Comparison of ENCODE assay signal across 9 mouse cellular contexts in the genomic region with DNA sequence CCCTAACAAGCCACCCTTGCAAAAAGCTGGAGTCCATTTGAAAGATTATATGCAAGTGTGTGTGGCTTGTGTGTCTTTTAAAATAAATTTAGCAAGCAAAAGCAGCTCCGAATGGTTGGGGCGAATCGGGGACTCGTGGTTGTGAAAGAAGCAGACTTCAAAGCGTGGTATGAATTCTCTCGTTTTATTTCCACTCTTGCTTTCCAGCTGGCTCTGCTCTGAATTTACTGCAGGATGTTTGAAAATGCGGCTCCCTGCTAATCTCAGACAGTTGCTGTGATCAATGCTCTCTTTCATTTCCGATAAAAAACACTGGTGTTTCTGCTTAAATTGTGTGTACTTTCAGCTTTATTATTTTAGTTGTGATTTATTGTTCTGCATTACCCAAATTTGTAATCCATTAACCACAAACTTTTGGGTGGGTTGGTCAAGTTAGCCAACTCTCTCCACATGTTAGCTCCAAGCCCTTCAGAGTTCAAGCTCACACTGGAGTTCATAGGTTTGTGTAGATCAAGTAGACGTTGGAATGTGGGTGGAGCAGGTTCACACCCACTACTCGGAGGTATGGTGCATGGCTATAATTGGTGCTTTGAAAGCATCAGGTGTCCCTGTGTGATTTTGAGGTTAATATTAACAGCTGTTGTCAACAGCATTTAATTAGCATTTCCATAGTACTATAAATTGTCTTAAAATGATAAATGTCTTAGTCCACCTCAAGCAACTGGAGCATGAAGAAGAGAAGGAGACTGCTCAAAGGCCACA.
DNase-seq lines count a peak whose midpoint lies in the region; ATAC-seq lines count a peak whose summit lies in the region.
"Had no signal": no experiment of that assay in that cellular context is flagged by ENCODE, and none has a peak within 500 bp of the region (broad histone marks: within the 10 kb centered on the region; RNA-seq: fewer than 3 reads in every experiment).

No protein-coding gene starts in this region.

- H3K9ac ChIP-seq in stomach, embryonic 14.5 days (replicated peaks; ENCODE audit: low read depth, low read length): no peak overlapping the region
- H3K9ac ChIP-seq: liver, embryonic 14.5 days had no signal

- H3K9me3 ChIP-seq in stomach, embryonic 14.5 days (ENCODE audit: control insufficient read depth, low read depth, low read length): no peaks in the 10 kb centered on the region

- no peaks in the 10 kb centered on the region for H3K27me3 ChIP-seq in stomach, embryonic 14.5 days (ENCODE audit: control insufficient read depth, insufficient read depth, low read length)

- DNase-seq in left cerebral cortex, adult 18-20 months (ENCODE audit: low spot score in 2 of 2): peak; percentile 5 to 39
- DNase-seq in left cerebral cortex, postnatal 4 days: no peak
- peak; percentile 44 to 52 for DNase-seq in frontal cortex, postnatal 10 days (ENCODE audit: low spot score in 2 of 2)
- peak; percentile 40 to 45 for DNase-seq in left cerebral cortex, postnatal 36 days (ENCODE audit: low spot score in 2 of 2)
- no peak for DNase-seq in urinary bladder, postnatal 25 days (ENCODE audit: low spot score)
- DNase-seq in ovary, postnatal 36 days (ENCODE audit: low spot score): no peak
- DNase-seq in heart, adult 9 months (ENCODE audit: low spot score in 2 of 2): no peak

- intact Hi-C loops in left cerebral cortex, postnatal 4 days (cut with DNase I): no loop called here
- intact Hi-C loops in left cerebral cortex, postnatal 36 days (cut with DNase I): no loop called here

- WGBS in stomach, embryonic 14.5 days: 23% methylated on average over 10 of the region's 10 CpGs

- H3K36me3 ChIP-seq in stomach, embryonic 14.5 days (ENCODE audit: control insufficient read depth, insufficient read depth, low read length): no peaks in the 10 kb centered on the region

- H3K4me3 ChIP-seq in stomach, embryonic 14.5 days (ENCODE audit: low read depth, low read length): no peak overlapping the region

- H3K4me1 ChIP-seq in stomach, embryonic 14.5 days (ENCODE audit: control insufficient read depth, insufficient read depth, low read length): peaks cover 20% of the 10 kb centered on the region; the same call in 1 of the 2 replicates

- no peak overlapping the region for H3K4me2 ChIP-seq in stomach, embryonic 14.5 days (replicated peaks; ENCODE audit: low read depth, low read length)

- ATAC-seq in stomach, embryonic 14.5 days (ENCODE audit: insufficient number of reproducible peaks, insufficient read depth, low FRiP score, low read depth): peak; percentile 78

- peak overlapping the region; percentile 52; the same call in 1 of the 2 replicates for H3K27ac ChIP-seq in stomach, embryonic 14.5 days (ENCODE audit: low read length)
- H3K27ac ChIP-seq: liver, embryonic 14.5 days had no signal

Comparison
In these comparisons a context has a peak if more than half of its experiments do, and no peak if none do; other contexts are left out.
1. DNase-seq: peak in left cerebral cortex, adult 18-20 months (2 of 2), frontal cortex, postnatal 10 days (2 of 2) and left cerebral cortex, postnatal 36 days (2 of 2); none in left cerebral cortex, postnatal 4 days (single experiment), urinary bladder, postnatal 25 days (single experiment), ovary, postnatal 36 days (single experiment) and heart, adult 9 months (0 of 2).